Mouse (Mus musculus): ENCODE data around the gene Cep41. TPM values are rescaled to one million over a fixed set of nuclear protein-coding genes. Genes with fewer than 3 reads are reported as not detected.

Gene Cep41
- polyA plus RNA-seq, 1 experiment from 2014 or later, result 9.9 TPM

DNA sequence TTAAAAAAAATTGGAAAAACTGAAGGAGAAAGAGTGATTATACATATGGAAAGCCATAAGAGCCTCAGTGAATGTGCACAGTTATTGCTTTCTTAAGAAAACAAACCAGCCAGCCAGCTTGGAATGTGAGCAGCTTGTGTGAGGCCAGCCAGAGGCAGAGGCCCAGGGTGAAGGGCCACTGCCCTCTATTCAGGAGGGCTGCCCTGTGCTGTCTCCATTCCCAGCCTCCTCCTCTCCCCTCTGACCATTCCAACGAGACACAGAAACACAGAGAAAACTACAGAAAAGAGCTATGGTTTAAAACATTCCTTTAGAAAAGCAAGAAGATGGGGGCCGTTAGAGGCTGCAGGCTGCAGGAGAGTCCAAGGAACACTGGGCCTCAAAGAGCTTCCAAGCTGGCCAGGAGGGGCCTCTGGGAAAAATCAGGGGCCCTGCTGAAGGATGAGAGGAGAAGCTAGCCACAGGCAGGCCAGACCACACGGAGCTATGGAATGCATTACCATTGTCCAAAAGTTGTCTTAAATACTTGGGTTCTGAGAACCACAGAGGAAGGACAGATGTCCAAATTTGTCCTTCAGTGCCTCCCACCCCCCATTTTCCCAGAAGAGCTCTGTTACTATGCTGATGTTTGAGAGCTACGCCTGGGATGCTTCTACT, 57.2 kb downstream of the Cep41 start:
- Histone ChIP-seq H3K27me3 (replicated peaks) (no peaks in the 10 kb centered on the region), H3K4me1 (replicated peaks) (peaks cover 16% of the 10 kb centered on the region), H3K9ac (no peak overlapping the region), H3K36me3 (no peaks in the 10 kb centered on the region), H3K4me3 (replicated peaks) (no peak overlapping the region), H3K4me2 (replicated peaks) (no peak overlapping the region), H3K9me3 (no peaks in the 10 kb centered on the region), H3K27ac (peak overlapping the region; percentile 82)
- ATAC-seq, result peak; percentile 49; the same call in 1 of the 2 replicates
- 36% methylated on average over 4 of the region's 4 CpGs for WGBS

DNA sequence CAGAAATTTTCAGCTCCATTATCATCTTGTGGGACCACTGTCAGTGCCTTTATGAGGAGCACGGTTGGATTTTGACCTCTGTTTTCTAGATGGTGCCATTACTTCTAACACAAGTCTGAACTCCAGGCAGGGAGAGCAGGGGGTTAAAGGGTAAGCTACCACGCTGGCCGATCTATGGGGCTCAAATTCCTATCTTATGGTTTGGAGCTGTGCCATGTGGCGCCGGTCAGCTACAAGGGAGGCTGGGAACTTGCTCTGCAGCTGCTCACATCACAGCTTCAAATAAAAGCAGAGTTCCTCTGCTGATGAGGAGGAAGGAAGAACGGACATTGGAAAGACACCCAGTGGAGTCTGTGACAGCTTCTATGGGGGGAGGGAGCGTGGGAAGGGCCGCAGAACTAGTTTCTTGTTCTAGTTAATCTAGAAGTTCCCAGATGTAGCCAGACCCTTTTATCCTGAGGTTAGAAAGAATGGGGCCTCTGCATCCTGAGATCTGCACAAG, 58.1 kb downstream of the Cep41 start:
- Histone ChIP-seq H3K4me1 (replicated peaks) (peaks cover 16% of the 10 kb centered on the region), H3K4me3 (replicated peaks) (no peak overlapping the region), H3K27me3 (replicated peaks) (no peaks in the 10 kb centered on the region), H3K9me3 (no peaks in the 10 kb centered on the region), H3K27ac (0 out of 2 replicates have a peak overlapping the region, but pooled peaks have one; percentile 38), H3K9ac (no peak overlapping the region), H3K36me3 (no peaks in the 10 kb centered on the region), H3K4me2 (replicated peaks) (no peak overlapping the region)
- WGBS, result 36% methylated on average over 8 of the region's 8 CpGs
- no peak for ATAC-seq

DNA sequence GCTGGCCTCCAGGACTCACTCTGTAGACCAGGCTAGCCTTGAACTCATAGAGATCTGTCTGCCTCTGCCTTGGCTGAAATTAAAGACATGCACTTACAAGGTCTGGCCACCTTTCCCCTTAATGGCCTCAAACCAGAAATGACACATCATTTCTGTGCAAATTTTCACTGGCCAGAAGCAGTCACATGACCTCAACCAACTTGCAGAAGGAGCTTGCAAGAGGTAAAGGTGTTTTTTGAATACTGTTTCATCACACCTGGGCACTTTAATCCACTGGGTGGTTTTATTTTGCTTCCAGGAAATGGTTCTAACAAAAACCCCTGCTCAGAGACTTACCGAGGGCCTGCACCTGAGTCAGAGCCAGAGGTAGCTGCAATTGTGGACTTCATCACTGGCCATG, 63.6 kb downstream of the Cep41 start:
- Histone ChIP-seq H3K27ac (no peak overlapping the region), H3K4me1 (replicated peaks) (0 out of 2 replicates have a peak, but pooled peaks cover 7% of the 10 kb centered on the region), H3K9me3 (no peaks in the 10 kb centered on the region), H3K4me3 (replicated peaks) (no peak overlapping the region), H3K27me3 (replicated peaks) (no peaks in the 10 kb centered on the region), H3K4me2 (replicated peaks) (no peak overlapping the region), H3K9ac (no peak overlapping the region), H3K36me3 (no peaks in the 10 kb centered on the region)
- no peak for ATAC-seq
- 92% methylated on average over 1 of the region's 1 CpGs for WGBS

DNA sequence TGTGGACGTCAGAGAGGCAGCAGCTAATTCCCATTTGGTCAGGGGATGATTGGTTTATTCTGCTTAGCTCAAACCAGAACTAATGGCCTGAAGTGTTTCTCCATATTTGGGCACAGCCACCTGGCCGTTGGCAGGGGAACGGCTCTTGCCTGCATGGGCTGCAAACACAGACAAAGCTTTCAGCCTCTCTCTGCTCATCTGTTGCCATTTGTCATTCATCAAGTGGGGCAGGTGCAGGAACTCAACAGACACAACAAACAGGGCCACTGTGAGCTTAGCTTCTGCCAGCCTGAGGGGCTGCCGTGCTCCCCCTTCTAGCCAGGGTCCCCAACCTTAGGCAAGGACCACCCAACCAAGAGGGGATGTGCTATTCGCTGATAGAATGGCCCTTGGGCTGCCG, 65.4 kb downstream of the Cep41 start:
- H3K27me3 ChIP-seq (replicated peaks), result no peaks in the 10 kb centered on the region
- no peak overlapping the region for H3K4me2 ChIP-seq (replicated peaks)
- H3K36me3 ChIP-seq, result no peaks in the 10 kb centered on the region
- ATAC-seq, result peak; percentile 25; the same call in 1 of the 2 replicates
- WGBS, result 29% methylated on average over 6 of the region's 6 CpGs
- no peak overlapping the region for H3K27ac ChIP-seq
- no peak overlapping the region for H3K9ac ChIP-seq
- no peaks in the 10 kb centered on the region for H3K9me3 ChIP-seq
- no peak overlapping the region for H3K4me3 ChIP-seq (replicated peaks)
- H3K4me1 ChIP-seq (replicated peaks), result 0 out of 2 replicates have a peak, but pooled peaks cover 7% of the 10 kb centered on the region

GRCm38 (mm10) chr6:30624763-30625162, 68.8 kb downstream of the Cep41 start:
- H3K9ac ChIP-seq, result no peak overlapping the region
- H3K27ac ChIP-seq, result no peak overlapping the region
- ATAC-seq, result no peak
- H3K4me1 ChIP-seq (replicated peaks), result 0 out of 2 replicates have a peak, but pooled peaks cover 6% of the 10 kb centered on the region
- no peak overlapping the region for H3K4me2 ChIP-seq (replicated peaks)
- no peak overlapping the region for H3K4me3 ChIP-seq (replicated peaks)
- no peaks in the 10 kb centered on the region for H3K27me3 ChIP-seq (replicated peaks)
- H3K36me3 ChIP-seq, result no peaks in the 10 kb centered on the region
- no peaks in the 10 kb centered on the region for H3K9me3 ChIP-seq
- 89% methylated on average over 9 of the region's 9 CpGs for WGBS

DNA sequence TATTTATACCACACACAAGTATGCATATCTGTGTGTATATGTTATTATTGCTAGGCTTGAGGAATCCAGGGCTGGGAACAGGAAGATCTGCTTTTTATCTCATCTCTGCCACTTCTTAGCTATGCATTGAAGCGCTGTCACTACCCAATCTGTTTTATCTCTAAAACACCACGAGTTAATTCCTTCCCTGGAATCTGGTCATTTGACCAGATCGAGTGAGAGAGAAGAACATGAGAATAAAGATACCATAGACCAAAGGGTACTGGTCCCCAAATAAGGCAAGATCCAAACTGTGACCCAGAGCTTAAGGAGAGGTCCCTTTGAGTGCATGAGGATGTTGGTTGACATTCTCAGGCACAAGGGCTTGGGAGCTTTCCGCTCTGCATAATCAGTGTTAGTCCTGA, 71.6 kb downstream of the Cep41 start:
- ATAC-seq, result no peak
- no peak overlapping the region for H3K4me3 ChIP-seq (replicated peaks)
- WGBS, result 32% methylated on average over 4 of the region's 4 CpGs

DNA sequence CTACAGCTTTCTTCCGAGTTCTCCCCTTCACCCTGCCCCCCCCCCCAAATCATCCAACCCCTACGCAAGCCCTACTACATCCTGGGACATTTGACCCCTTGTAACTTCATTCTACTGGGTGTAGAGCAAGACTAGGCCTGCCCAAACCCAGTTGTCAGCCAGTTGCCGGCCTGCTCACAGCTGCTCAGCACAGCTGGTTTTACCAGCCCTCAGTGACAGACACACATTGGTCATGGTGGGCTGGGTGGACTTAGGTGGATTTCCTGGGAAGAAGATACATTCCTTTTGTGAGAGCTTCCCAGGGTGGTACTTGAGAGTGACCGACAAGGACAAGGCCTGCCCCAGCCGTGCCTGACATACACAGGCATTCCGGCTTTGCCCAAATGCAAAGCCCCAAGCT, 72.6 kb downstream of the Cep41 start:
- no peaks in the 10 kb centered on the region for H3K36me3 ChIP-seq
- no peaks in the 10 kb centered on the region for H3K27me3 ChIP-seq (replicated peaks)
- ATAC-seq, result no peak
- no peak overlapping the region for H3K4me3 ChIP-seq (replicated peaks)
- H3K27ac ChIP-seq, result peak overlapping the region; percentile 48; the same call in 1 of the 2 replicates
- no peaks in the 10 kb centered on the region for H3K9me3 ChIP-seq
- peaks cover 22% of the 10 kb centered on the region for H3K4me1 ChIP-seq (replicated peaks)
- H3K9ac ChIP-seq, result no peak overlapping the region
- H3K4me2 ChIP-seq (replicated peaks), result no peak overlapping the region
- 84% methylated on average over 6 of the region's 6 CpGs for WGBS

More for the DNA sequence above, 71.6 kb downstream of the Cep41 start:
- Histone ChIP-seq H3K27me3 (replicated peaks) (no peaks in the 10 kb centered on the region), H3K9ac (no peak overlapping the region), H3K36me3 (no peaks in the 10 kb centered on the region), H3K4me2 (replicated peaks) (no peak overlapping the region), H3K4me1 (replicated peaks) (peaks cover 14% of the 10 kb centered on the region), H3K9me3 (no peaks in the 10 kb centered on the region), H3K27ac (0 out of 2 replicates have a peak overlapping the region, but pooled peaks have one; percentile 44)

DNA sequence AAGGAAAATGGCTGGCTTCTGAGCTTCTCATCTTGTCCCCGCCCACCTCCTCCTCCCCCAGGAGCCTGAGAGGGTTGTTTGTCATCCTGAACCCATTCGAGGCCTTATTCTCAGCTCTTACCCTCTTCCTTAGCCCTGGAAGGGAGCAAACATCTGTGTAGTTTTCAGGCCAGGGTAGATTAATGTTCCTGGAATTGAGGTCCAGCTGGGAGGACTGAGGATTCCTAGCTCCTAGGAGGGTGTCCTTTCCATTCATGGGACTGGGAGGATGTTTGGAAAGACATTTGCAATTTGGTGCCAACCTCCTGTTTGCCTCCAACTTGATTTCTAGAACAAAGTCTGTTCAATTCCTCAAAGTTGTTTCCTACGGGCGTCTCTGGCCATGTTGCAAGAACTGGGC, 73.0 kb downstream of the Cep41 start:
- H3K36me3 ChIP-seq, result no peaks in the 10 kb centered on the region
- no peaks in the 10 kb centered on the region for H3K27me3 ChIP-seq (replicated peaks)
- H3K4me2 ChIP-seq (replicated peaks), result no peak overlapping the region
- 76% methylated on average over 4 of the region's 4 CpGs for WGBS
- 0 out of 2 replicates have a peak overlapping the region, but pooled peaks have one; percentile 13 for H3K27ac ChIP-seq
- H3K9ac ChIP-seq, result no peak overlapping the region
- no peak for ATAC-seq
- no peaks in the 10 kb centered on the region for H3K9me3 ChIP-seq
- no peak overlapping the region for H3K4me3 ChIP-seq (replicated peaks)
- H3K4me1 ChIP-seq (replicated peaks), result peaks cover 22% of the 10 kb centered on the region

- H3K27ac ChIP-seq, result no peak overlapping the region
- H3K9me3 ChIP-seq, result no peaks in the 10 kb centered on the region
- no peaks in the 10 kb centered on the region for H3K36me3 ChIP-seq
- WGBS, result 86% methylated on average over 5 of the region's 5 CpGs
- H3K9ac ChIP-seq, result no peak overlapping the region
- H3K4me3 ChIP-seq (replicated peaks), result no peak overlapping the region
- H3K4me2 ChIP-seq (replicated peaks), result no peak overlapping the region
- H3K27me3 ChIP-seq (replicated peaks), result no peaks in the 10 kb centered on the region
- ATAC-seq, result no peak
- peaks cover 22% of the 10 kb centered on the region for H3K4me1 ChIP-seq (replicated peaks)
Observed at GRCm38 (mm10) chr6:30619606-30620005, 73.9 kb downstream of the Cep41 start.

DNA sequence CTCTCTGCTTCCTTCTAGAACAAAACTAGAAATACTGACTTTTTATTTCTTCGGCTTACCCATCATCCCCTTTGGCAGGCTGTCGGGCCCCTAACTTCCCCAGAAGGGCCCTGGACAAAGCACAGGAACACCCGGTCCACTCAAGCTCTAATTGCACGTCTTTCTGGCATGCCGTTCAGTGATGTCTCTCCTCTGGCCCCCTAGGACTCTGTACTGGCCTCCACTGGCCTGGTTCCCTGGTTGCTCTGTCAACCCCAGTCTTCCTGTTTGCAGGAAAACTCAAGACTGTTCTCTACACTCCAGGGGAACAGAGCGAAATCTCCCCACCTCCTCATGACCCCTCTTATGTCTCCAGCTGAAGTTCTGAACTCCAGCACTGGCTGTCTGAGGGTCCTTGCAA, 74.8 kb downstream of the Cep41 start:
- Histone ChIP-seq H3K4me3 (replicated peaks) (no peak overlapping the region), H3K4me1 (replicated peaks) (peaks cover 22% of the 10 kb centered on the region), H3K27ac (peak overlapping the region; percentile 32; the same call in 1 of the 2 replicates), H3K36me3 (no peaks in the 10 kb centered on the region), H3K27me3 (replicated peaks) (no peaks in the 10 kb centered on the region), H3K9me3 (no peaks in the 10 kb centered on the region), H3K4me2 (replicated peaks) (no peak overlapping the region), H3K9ac (no peak overlapping the region)
- WGBS, result 64% methylated on average over 6 of the region's 6 CpGs
- no peak for ATAC-seq

- 28% methylated on average over 18 of the region's 18 CpGs for WGBS
- Histone ChIP-seq H3K4me2 (replicated peaks) (peak overlapping the region; percentile 46), H3K9ac (no peak overlapping the region), H3K9me3 (no peaks in the 10 kb centered on the region), H3K27ac (no peak overlapping the region), H3K4me3 (replicated peaks) (no peak overlapping the region), H3K36me3 (no peaks in the 10 kb centered on the region), H3K27me3 (replicated peaks) (no peaks in the 10 kb centered on the region), H3K4me1 (replicated peaks) (peaks cover 22% of the 10 kb centered on the region)
- peak; percentile 64 for ATAC-seq
Observed at GRCm38 (mm10) chr6:30617959-30618590, 75.5 kb downstream of the Cep41 start.

DNA sequence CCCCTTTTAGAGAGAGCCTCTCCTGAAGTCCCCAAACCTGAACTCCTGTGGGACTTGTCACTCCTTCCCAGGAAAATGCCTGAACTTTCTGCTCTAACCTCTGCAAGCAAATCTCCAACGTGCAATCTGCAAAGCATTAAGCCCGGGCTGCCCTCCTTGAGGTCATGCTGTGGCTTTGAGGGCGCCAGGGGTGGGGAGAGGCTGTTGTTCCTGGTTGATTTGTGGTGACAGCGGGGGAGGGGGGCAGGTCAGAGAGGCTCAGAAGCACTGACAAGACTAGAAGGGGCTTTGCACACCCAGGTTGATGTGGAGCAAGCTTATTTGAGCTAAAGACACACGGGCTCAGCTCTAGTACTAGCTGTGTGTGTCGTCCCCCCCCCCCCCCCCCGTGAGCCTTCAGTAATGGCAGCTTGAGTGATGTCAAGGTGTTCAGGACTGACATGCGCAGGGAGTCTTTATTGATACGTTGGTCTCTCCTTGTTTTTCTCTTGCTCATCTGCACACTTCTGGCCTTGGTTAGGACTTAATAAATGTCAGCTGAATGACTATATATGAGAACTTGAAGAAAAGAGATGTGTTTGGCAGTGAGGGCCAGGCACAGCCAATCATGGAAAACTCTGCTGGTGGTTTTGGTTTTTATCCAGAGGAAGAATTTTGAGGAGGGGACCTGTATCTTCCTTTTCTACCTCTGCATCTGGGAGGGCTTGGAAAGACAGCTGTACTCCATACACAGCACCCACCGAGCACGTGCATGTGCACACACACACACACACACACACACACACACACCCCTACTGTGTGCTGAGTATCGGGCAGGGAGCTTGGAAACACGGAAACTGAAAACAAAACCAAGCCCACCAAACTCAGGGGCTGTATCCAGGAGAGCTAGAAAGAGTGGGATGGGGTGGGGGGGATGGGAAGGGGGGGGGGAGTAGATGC, 76.3 kb downstream of the Cep41 start:
- no peaks in the 10 kb centered on the region for H3K36me3 ChIP-seq
- no peaks in the 10 kb centered on the region for H3K9me3 ChIP-seq
- no peaks in the 10 kb centered on the region for H3K27me3 ChIP-seq (replicated peaks)
- ATAC-seq, result peak; percentile 48
- H3K27ac ChIP-seq, result no peak overlapping the region
- H3K9ac ChIP-seq, result 0 out of 2 replicates have a peak overlapping the region, but pooled peaks have one; percentile 8
- 20% methylated on average over 13 of the region's 13 CpGs for WGBS
- peak overlapping the region; percentile 46 for H3K4me2 ChIP-seq (replicated peaks)
- H3K4me1 ChIP-seq (replicated peaks), result peaks cover 22% of the 10 kb centered on the region
- no peak overlapping the region for H3K4me3 ChIP-seq (replicated peaks)

Measured in intestine, embryonic 15.5 days (tissue).